In the genomic region with DNA sequence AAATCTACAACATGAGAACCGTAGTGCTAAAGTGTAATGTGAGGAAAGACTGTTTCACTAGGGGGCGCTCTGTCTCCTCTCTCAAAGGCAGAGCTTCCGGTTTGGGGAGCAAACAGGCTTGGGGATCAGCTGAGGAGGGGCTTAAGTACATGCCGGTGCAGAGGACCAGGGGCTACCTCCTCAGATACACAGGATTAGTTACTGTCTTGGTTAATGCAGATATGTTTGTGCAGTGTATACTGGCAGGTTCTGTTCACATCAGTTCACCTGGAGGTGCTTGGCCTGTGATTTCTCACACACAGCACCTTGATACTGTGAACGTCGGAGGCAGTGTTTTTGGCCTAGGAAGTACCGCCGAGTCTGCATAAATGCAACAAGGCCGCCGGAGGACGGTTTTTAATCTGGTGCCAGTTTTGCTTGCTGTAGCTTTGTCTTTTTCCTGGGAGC, we compare ENCODE assay signal across 8 mouse cellular contexts. TPM values are rescaled to one million over a fixed set of nuclear protein-coding genes. Genes with fewer than 3 reads are reported as not detected.
DNase-seq lines count a peak whose midpoint lies in the region; ATAC-seq and TF ChIP-seq lines count a peak whose summit lies in the region.

No protein-coding gene starts in this region.

- no peak overlapping the region for H3K27ac ChIP-seq in limb, embryonic 13.5 days
- H3K27ac ChIP-seq in midbrain, postnatal 0 days (ENCODE audit: low read depth, low read length), result peak overlapping the region; percentile 59
- no peak overlapping the region for H3K27ac ChIP-seq in stomach, embryonic 14.5 days (ENCODE audit: low read length)

- no peaks in the 10 kb centered on the region for H3K36me3 ChIP-seq in limb, embryonic 13.5 days
- no peaks in the 10 kb centered on the region for H3K36me3 ChIP-seq in midbrain, postnatal 0 days (ENCODE audit: insufficient read depth, low read length)
- no peaks in the 10 kb centered on the region for H3K36me3 ChIP-seq in stomach, embryonic 14.5 days (ENCODE audit: control insufficient read depth, insufficient read depth, low read length)

- H3K9ac ChIP-seq in limb, embryonic 13.5 days, result no peak overlapping the region
- no peak overlapping the region for H3K9ac ChIP-seq in midbrain, postnatal 0 days (replicated peaks; ENCODE audit: low read length, poor library complexity, severe bottlenecking)
- no peak overlapping the region for H3K9ac ChIP-seq in stomach, embryonic 14.5 days (replicated peaks; ENCODE audit: low read depth, low read length)

- peaks cover 5% of the 10 kb centered on the region; the same call in 1 of the 2 replicates for H3K4me1 ChIP-seq in limb, embryonic 13.5 days
- no peaks in the 10 kb centered on the region for H3K4me1 ChIP-seq in midbrain, postnatal 0 days (ENCODE audit: insufficient read depth, low read length)
- H3K4me1 ChIP-seq in stomach, embryonic 14.5 days (ENCODE audit: control insufficient read depth, insufficient read depth, low read length), result no peaks in the 10 kb centered on the region

- 24% methylated on average over 11 of the region's 11 CpGs for WGBS in limb, embryonic 13.5 days
- 12% methylated on average over 11 of the region's 11 CpGs for WGBS in midbrain, postnatal 0 days
- WGBS in stomach, embryonic 14.5 days, result 30% methylated on average over 11 of the region's 11 CpGs

- peak; percentile 83 for ATAC-seq in limb, embryonic 13.5 days (ENCODE audit: low FRiP score, low read depth)
- peak; percentile 86 for ATAC-seq in midbrain, postnatal 0 days (ENCODE audit: low FRiP score)
- 0 out of 2 replicates have a peak, but pooled peaks have one; percentile 61 for ATAC-seq in stomach, embryonic 14.5 days (ENCODE audit: insufficient number of reproducible peaks, insufficient read depth, low FRiP score, low read depth)

- TF ChIP-seq CTCF in midbrain, postnatal 0 days (IDR thresholded peaks at IDR 0.05), result peak; percentile 86

- peak overlapping the region; percentile 46 for H3K4me2 ChIP-seq in limb, embryonic 13.5 days (replicated peaks)
- peak overlapping the region; percentile 28; the same call in 1 of the 2 replicates for H3K4me2 ChIP-seq in midbrain, postnatal 0 days (ENCODE audit: low read depth, low read length, poor library complexity, severe bottlenecking)
- peak overlapping the region; percentile 29; the same call in 1 of the 2 replicates for H3K4me2 ChIP-seq in stomach, embryonic 14.5 days (replicated peaks; ENCODE audit: low read depth, low read length)

- no peaks in the 10 kb centered on the region for H3K9me3 ChIP-seq in limb, embryonic 13.5 days
- no peaks in the 10 kb centered on the region for H3K9me3 ChIP-seq in midbrain, postnatal 0 days (ENCODE audit: low read length)
- H3K9me3 ChIP-seq in stomach, embryonic 14.5 days (ENCODE audit: control insufficient read depth, low read depth, low read length), result no peaks in the 10 kb centered on the region

- peak; percentile 25 to 47 for DNase-seq in urinary bladder, adult 18-20 months (ENCODE audit: low spot score in 2 of 2)
- DNase-seq in urinary bladder, postnatal 10 days (ENCODE audit: low spot score), result no peak
- peak; percentile 89 for DNase-seq in embryo, embryonic 11 days
- peak; percentile 60 for DNase-seq in heart, adult 8-10 months (ENCODE audit: low spot score)
- DNase-seq in kidney, adult 9 months, result peak; percentile 73
- peak; percentile 90 for DNase-seq in midbrain, postnatal 0 days (ENCODE audit: low spot score)

- no peaks in the 10 kb centered on the region for H3K27me3 ChIP-seq in limb, embryonic 13.5 days
- no peaks in the 10 kb centered on the region for H3K27me3 ChIP-seq in midbrain, postnatal 0 days (ENCODE audit: insufficient read depth, low read length)
- no peaks in the 10 kb centered on the region for H3K27me3 ChIP-seq in stomach, embryonic 14.5 days (ENCODE audit: control insufficient read depth, insufficient read depth, low read length)

- peak overlapping the region; percentile 5; the same call in 1 of the 2 replicates for H3K4me3 ChIP-seq in limb, embryonic 13.5 days
- H3K4me3 ChIP-seq in midbrain, postnatal 0 days (ENCODE audit: low read depth, low read length), result peak overlapping the region; percentile 14; the same call in 1 of the 2 replicates
- no peak overlapping the region for H3K4me3 ChIP-seq in stomach, embryonic 14.5 days (ENCODE audit: low read depth, low read length)

RNA-seq across cellular contexts. Expression of a gene that starts 27.5 kb away (rescaled TPM):
- 10 to 100 TPM in 2 of 4 experiments, 1 to 10 TPM in 2; 8.0 to 11.3 (median 9.8) TPM for total RNA-seq in heart, adult 8-10 months (2022)
- polyA plus RNA-seq in limb, embryonic 13.5 days (2015; fragmentation: Nextera tagmentation; extraction: Ambion mirVana), result 17.6 and 19.4 TPM in 2 replicates
- 5.3 and 5.8 TPM in 2 replicates for total RNA-seq in midbrain, postnatal 0 days (2014; rRNA removed)
- polyA plus RNA-seq in midbrain, postnatal 0 days (2015; fragmentation: Nextera tagmentation; extraction: Ambion mirVana), result 21.4 and 23.9 TPM in 2 replicates
- polyA plus RNA-seq in stomach, embryonic 14.5 days (2014; fragmentation: Nextera tagmentation; extraction: Ambion mirVana), result 14.3 and 15.2 TPM in 2 replicates

RNA-seq across cellular contexts. Expression of a gene that starts 50.3 kb away (rescaled TPM):
- total RNA-seq in heart, adult 8-10 months (2022), result 100 to 1,000 TPM; 175 to 222 (median 206) TPM
- 54.5 and 58.7 TPM in 2 replicates for polyA plus RNA-seq in limb, embryonic 13.5 days (2015; fragmentation: Nextera tagmentation; extraction: Ambion mirVana)
- total RNA-seq in midbrain, postnatal 0 days (2014; rRNA removed), result 31.1 and 50.6 TPM in 2 replicates
- polyA plus RNA-seq in midbrain, postnatal 0 days (2015; fragmentation: Nextera tagmentation; extraction: Ambion mirVana), result 55.1 and 69.0 TPM in 2 replicates
- polyA plus RNA-seq in stomach, embryonic 14.5 days (2014; fragmentation: Nextera tagmentation; extraction: Ambion mirVana), result 93.2 and 94.3 TPM in 2 replicates
